Mouse (Mus musculus) forebrain, embryonic 14.5 days (tissue): ENCODE measurements around the gene Cflar. TPM values are rescaled to one million over a fixed set of nuclear protein-coding genes. Genes with fewer than 3 reads are reported as not detected.
A peak's percentile ranks its signal among the peaks of the same experiment; 100 is the strongest.
"Not testable (repeated sequence)": the region's sequence is repeated elsewhere in the genome, so short reads cannot be mapped to it uniquely, and the experiment has no call there.

ENCODE experiments used
- ATAC-seq: fragments of 200-750 bp; cut with Nextera tagmentation; 2 replicates; pipeline ENCODE4 v1.8.0; 2017; ENCODE audit warnings: mild to moderate bottlenecking, moderate library complexity
- DNase-seq: peaks from one replicate; pipeline ENCODE4 v3.0.0-alpha.2; 2015; ENCODE audit warnings: low spot score
- H3K27ac ChIP-seq: fragments of 300-500 bp; sonication (generic); 2 replicates; pipeline ENCODE4 v1.5.1; 2014; ENCODE audit warnings: low read depth, mild to moderate bottlenecking, control low read depth, low read length, moderate library complexity
- H3K27me3 ChIP-seq: fragments of 300-500 bp; sonication (generic); replicated peaks from 2 replicates; pipeline ENCODE4 v1.6.1; 2014; ENCODE audit warnings: low read length, control low read depth, mixed read lengths; ENCODE audit not compliant: control insufficient read depth, insufficient read depth
- H3K36me3 ChIP-seq: fragments of 300-500 bp; sonication (generic); 2 replicates; pipeline ENCODE4 v1.6.1; 2014; ENCODE audit warnings: low read length, control low read depth; ENCODE audit not compliant: control insufficient read depth, insufficient read depth
- H3K4me1 ChIP-seq: fragments of 300-500 bp; sonication (generic); 2 replicates; pipeline ENCODE4 v1.6.1; 2014; ENCODE audit warnings: antibody characterized with exemption, low read length, control low read depth; ENCODE audit not compliant: control insufficient read depth, insufficient read depth
- H3K4me2 ChIP-seq: fragments of 300-500 bp; sonication (generic); 2 replicates; pipeline ENCODE4 v1.6.1; 2014; ENCODE audit warnings: mild to moderate bottlenecking, control low read depth, low read length
- H3K4me3 ChIP-seq: fragments of 300-500 bp; sonication (generic); 2 replicates; pipeline ENCODE4 v1.5.1; 2014; ENCODE audit warnings: low read depth, low read length, control low read depth
- H3K9ac ChIP-seq: fragments of 300-500 bp; sonication (generic); 2 replicates; pipeline ENCODE4 v1.6.1; 2014; ENCODE audit warnings: mild to moderate bottlenecking, low read length, control low read depth, moderate library complexity
- H3K9me3 ChIP-seq: fragments of 300-500 bp; sonication (generic); replicated peaks from 2 replicates; pipeline ENCODE4 v1.6.1; 2016; ENCODE audit warnings: low read length, control low read depth, mixed read lengths; ENCODE audit not compliant: control insufficient read depth
- WGBS: fragments of 180-500 bp; shearing (Covaris S2); extraction: QIAGEN DNeasy Blood & Tissue Kit; methylation state at CpG from one replicate; pipeline ENCODE4 v1.1.7; 2014; 5-methylcytosine and 5-hydroxymethylcytosine counted together
- polyA plus RNA-seq: library from polyadenylated mRNA; unstranded; fragments of >200 nt; fragmentation: Nextera tagmentation; extraction: Ambion mirVana; gene quantifications from 2 replicates; pipeline ENCODE4 v1.2.1, GENCODE M21; 2014

Cflar gene
- polyA plus RNA-seq, 1 experiment from 2014 or later: 18.7 TPM

- Histone ChIP-seq H3K27me3 (no peaks in the 10 kb centered on the region), H3K4me2 (no peak overlapping the region), H3K4me3 (no peak overlapping the region), H3K9ac (no peak overlapping the region), H3K36me3 (0 out of 2 replicates have a peak, but pooled peaks cover 1% of the 10 kb centered on the region), H3K9me3 (no peaks in the 10 kb centered on the region), H3K4me1 (no peaks in the 10 kb centered on the region), H3K27ac (no peak overlapping the region)
- DNase-seq (no peak), ATAC-seq (no peak)
- 90% methylated on average over 1 of the region's 1 CpGs for WGBS
Measured at GRCm38 (mm10) chr1:58760581-58760980, 49.3 kb downstream of the Cflar start.

DNA sequence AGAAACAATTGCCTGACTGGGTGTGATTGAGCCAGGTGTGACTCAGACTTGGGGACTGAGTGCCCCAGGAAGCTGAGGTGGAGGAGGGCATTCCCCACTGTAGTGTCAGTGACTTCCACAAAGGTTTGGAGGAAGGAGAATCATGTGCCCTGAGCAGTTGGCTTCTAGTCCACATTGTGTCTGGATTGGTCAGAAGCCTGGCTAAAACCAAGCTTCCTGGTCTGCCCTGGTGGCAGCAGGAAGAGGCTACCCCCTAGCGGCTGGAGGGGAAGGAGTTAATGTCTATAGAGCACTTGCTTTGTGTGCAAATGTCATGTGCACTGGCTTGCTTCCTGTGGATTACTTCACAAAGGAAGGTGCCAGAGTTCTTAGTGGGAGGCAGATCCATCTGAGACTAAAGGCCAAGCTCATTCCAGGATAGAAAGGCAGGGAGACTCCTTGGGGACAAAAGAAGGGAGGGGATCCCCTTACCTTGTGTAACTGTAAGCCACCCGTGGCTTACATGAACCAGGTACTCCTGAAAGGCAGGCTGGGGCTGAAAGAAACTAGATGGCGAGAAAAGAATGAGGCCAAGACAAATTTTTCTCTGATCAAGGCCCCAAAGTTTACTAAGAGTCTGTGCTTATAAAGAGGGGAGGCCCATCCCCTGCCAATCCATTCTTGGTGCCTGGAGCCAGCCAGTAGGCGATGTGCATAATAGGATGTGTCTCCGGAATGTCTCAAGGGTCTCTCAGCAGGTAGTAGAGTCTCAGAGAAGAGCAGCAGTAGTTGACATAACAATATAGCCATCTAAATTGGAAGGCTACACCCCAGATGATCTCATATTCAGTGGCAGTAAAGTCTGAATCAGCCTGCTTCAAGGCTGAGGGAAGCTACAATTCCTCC is 50.3 kb downstream of the Cflar start:
- H3K4me3 ChIP-seq, H3K36me3 ChIP-seq, H3K4me1 ChIP-seq, H3K27ac ChIP-seq, DNase-seq, ATAC-seq, H3K9ac ChIP-seq, H3K9me3 ChIP-seq, H3K27me3 ChIP-seq, H3K4me2 ChIP-seq: not testable (repeated sequence)
- WGBS: 55% methylated on average over 5 of the region's 5 CpGs

DNA sequence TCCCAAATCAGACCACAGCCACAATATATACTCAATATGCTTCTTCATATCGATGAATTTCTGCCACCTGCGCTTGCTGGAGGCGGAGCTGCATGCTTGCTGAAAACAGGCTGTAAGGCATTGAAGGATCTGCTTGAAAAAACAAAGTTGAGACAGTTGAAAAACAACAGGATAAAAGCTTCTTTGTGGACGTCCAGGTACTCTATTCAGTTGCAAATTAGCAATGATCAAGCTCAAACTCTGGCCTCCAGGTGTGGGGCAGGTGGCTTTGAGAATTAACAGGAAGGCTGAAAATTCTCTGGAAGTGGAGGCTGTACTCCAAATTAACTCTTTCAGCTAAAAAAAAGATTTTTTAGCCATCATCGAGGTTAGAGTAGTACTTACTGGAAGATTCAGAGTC is 51.3 kb downstream of the Cflar start:
- ATAC-seq: no peak
- Histone ChIP-seq H3K36me3 (no peaks in the 10 kb centered on the region), H3K27ac (no peak overlapping the region), H3K9ac (no peak overlapping the region), H3K27me3 (no peaks in the 10 kb centered on the region), H3K4me3 (no peak overlapping the region), H3K9me3 (no peaks in the 10 kb centered on the region), H3K4me1 (no peaks in the 10 kb centered on the region), H3K4me2 (no peak overlapping the region)
- DNase-seq: no peak
- 66% methylated on average over 5 of the region's 5 CpGs for WGBS

- ATAC-seq, H3K4me2 ChIP-seq, H3K9ac ChIP-seq, H3K4me3 ChIP-seq, H3K9me3 ChIP-seq, H3K4me1 ChIP-seq, H3K27me3 ChIP-seq, H3K36me3 ChIP-seq, DNase-seq, H3K27ac ChIP-seq: not testable (repeated sequence)
- WGBS: 85% methylated on average over 4 of the region's 4 CpGs
Measured at GRCm38 (mm10) chr1:58766446-58766845, 55.1 kb downstream of the Cflar start.

DNA sequence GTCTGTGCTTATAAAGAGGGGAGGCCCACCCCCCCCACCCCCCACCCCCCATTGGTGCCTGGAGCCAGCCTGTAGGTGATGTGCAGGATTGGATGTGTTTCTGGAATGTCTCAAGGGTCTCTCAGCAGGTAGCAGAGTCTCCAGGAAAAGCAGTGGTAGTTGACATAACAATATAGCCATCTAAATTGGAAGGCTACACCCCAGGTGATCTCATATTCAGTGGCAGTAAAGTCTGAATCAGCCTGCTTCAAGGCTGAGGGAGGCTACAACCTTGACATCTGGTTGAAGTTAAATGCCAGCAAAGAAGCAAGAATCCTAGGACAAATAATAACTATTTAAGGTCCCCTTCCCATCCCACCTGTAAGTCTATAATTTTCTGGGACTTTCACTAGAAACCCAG is 57.8 kb downstream of the Cflar start:
- no peak overlapping the region for H3K9ac ChIP-seq
- H3K4me2 ChIP-seq: no peak overlapping the region
- ATAC-seq: no peak
- no peaks in the 10 kb centered on the region for H3K36me3 ChIP-seq
- no peaks in the 10 kb centered on the region for H3K27me3 ChIP-seq
- H3K4me1 ChIP-seq: no peaks in the 10 kb centered on the region
- no peaks in the 10 kb centered on the region for H3K9me3 ChIP-seq
- no peak for DNase-seq
- no peak overlapping the region for H3K27ac ChIP-seq
- H3K4me3 ChIP-seq: no peak overlapping the region

GRCm38 (mm10) chr1:58769701-58770100 is 58.4 kb downstream of the Cflar start:
- Histone ChIP-seq H3K9ac (no peak overlapping the region), H3K9me3 (no peaks in the 10 kb centered on the region), H3K4me3 (no peak overlapping the region), H3K27ac (no peak overlapping the region), H3K4me2 (no peak overlapping the region), H3K36me3 (no peaks in the 10 kb centered on the region), H3K27me3 (no peaks in the 10 kb centered on the region), H3K4me1 (no peaks in the 10 kb centered on the region)
- DNase-seq (no peak), ATAC-seq (no peak)
- 55% methylated on average over 9 of the region's 9 CpGs for WGBS

DNA sequence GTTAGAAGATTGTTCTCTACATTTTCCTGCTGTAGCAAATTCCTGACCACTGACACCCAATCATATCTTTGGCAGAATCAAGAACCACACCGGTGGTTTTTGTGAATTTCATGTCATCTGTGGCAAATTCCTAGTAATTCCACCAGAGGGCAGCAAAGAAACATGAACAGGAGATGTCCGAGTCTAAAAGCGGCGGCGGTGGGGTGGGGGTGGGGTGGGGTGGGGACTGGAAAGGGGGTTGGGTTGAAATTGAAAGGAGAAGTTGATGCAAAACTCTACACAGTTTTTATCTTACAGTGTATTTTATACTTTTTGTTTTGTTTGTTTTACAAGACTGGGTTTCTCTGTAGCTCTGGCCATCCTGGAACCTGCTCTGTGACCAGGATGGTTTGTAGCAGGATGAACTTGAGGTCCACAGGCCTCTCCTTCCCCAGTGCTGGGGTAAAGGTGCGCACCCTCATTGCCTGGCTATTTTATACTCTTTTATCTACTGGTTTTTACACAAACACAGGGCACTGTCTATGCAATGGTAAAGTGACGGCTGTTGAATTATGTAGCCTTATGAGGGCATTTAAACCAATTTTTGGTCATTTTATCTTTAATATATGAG is 58.9 kb downstream of the Cflar start:
- H3K27me3 ChIP-seq: no peaks in the 10 kb centered on the region
- DNase-seq (peak; percentile 75), ATAC-seq (0 out of 2 replicates have a peak, but pooled peaks have one; percentile 44)
- H3K36me3 ChIP-seq: no peaks in the 10 kb centered on the region
- no peak overlapping the region for H3K4me2 ChIP-seq
- H3K9me3 ChIP-seq: no peaks in the 10 kb centered on the region
- H3K27ac ChIP-seq: no peak overlapping the region
- 28% methylated on average over 7 of the region's 7 CpGs for WGBS
- no peak overlapping the region for H3K9ac ChIP-seq
- H3K4me3 ChIP-seq: no peak overlapping the region
- H3K4me1 ChIP-seq: no peaks in the 10 kb centered on the region

- no peaks in the 10 kb centered on the region for H3K9me3 ChIP-seq
- no peaks in the 10 kb centered on the region for H3K27me3 ChIP-seq
- WGBS: 74% methylated on average over 3 of the region's 3 CpGs
- H3K4me3 ChIP-seq: no peak overlapping the region
- H3K27ac ChIP-seq: no peak overlapping the region
- H3K36me3 ChIP-seq: no peaks in the 10 kb centered on the region
- H3K4me2 ChIP-seq: no peak overlapping the region
- H3K4me1 ChIP-seq: no peaks in the 10 kb centered on the region
- H3K9ac ChIP-seq: no peak overlapping the region
- no peak for DNase-seq
- no peak for ATAC-seq
Measured at GRCm38 (mm10) chr1:58772084-58772483, 60.8 kb downstream of the Cflar start.

DNA sequence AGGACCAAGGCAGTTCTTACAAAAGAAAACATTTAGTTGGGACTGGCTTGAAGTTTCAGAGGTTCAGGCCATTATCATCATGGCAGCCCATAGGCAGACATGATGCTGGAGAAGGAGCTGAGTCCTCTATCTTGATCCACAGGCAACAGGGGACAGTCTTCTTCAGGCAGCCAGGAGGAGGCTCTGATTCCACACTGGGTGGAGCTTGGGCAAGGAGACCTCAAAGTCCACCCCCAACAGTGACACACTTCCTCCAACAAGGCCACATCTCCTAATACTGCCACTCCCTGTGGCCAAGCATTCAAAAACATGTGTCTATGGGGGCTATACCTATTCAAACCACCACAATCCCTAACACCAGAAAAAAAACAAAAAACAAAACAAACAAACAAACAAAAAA is 62.0 kb downstream of the Cflar start:
- DNase-seq (no peak), ATAC-seq (no peak)
- Histone ChIP-seq H3K4me3 (no peak overlapping the region), H3K4me1 (no peaks in the 10 kb centered on the region), H3K9ac (no peak overlapping the region), H3K36me3 (no peaks in the 10 kb centered on the region), H3K4me2 (no peak overlapping the region), H3K27ac (no peak overlapping the region), H3K9me3 (no peaks in the 10 kb centered on the region), H3K27me3 (no peaks in the 10 kb centered on the region)
